8 mouse cellular contexts compared by ENCODE assay signal in the genomic region with DNA sequence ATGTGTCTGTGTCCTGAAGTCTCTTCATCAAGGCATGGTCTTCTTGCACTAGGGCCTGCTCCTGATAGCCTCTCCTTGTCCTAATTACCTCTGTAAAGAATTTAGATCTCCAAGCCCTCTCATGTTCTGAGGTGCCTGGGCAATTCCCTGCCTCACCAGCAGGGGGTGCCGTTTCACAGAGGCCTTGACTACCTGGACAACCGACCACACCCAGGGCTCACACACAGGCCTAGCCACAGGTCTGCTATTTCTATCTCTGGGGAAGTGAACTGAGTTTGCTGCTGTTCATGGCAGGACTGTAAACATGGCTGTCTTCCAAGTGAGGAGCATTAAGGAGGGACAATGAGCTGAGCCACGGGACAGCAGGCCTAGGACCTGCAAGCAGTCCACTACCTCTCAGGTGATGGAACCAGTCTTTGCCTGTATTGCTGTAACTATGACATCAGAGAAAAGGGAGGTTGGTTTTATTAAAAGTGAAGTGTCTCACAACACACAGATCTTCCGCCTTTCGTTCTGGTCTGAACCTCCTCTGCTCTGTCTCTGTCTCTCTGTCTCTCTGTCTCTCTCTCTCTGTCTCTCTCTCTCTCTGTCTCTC. TPM values are rescaled to one million over a fixed set of nuclear protein-coding genes. Genes with fewer than 3 reads are reported as not detected.
A peak's percentile ranks its signal among the peaks of the same experiment; 100 is the strongest.
DNase-seq lines count a peak whose midpoint lies in the region; ATAC-seq and TF ChIP-seq lines count a peak whose summit lies in the region.

No protein-coding gene starts in this region.

- WGBS in midbrain, embryonic 11.5 days: 73% methylated on average over 5 of the region's 5 CpGs
- WGBS in midbrain, embryonic 13.5 days: 69% methylated on average over 5 of the region's 5 CpGs
- 41% methylated on average over 5 of the region's 5 CpGs for WGBS in stomach, embryonic 15.5 days
- WGBS in forebrain, embryonic 10.5 days: 68% methylated on average over 5 of the region's 5 CpGs

- no peaks in the 10 kb centered on the region for H3K27me3 ChIP-seq in midbrain, embryonic 11.5 days (ENCODE audit: control insufficient read depth, insufficient read depth, low read length)
- no peaks in the 10 kb centered on the region for H3K27me3 ChIP-seq in midbrain, embryonic 13.5 days
- H3K27me3 ChIP-seq in Patski: no peaks in the 10 kb centered on the region
- no peaks in the 10 kb centered on the region for H3K27me3 ChIP-seq in stomach, embryonic 15.5 days (replicated peaks)
- peaks cover 15% of the 10 kb centered on the region; the same call in 1 of the 2 replicates for H3K27me3 ChIP-seq in forebrain, embryonic 10.5 days (ENCODE audit: poor library complexity, severe bottlenecking)

- peak; percentile 92 for DNase-seq in midbrain, embryonic 11.5 days (ENCODE audit: low spot score, missing footprints)
- no peak for DNase-seq in Patski (ENCODE audit: low read depth, low spot score)
- peak; percentile 64 to 75 for DNase-seq in lung, adult 18-20 months
- no peak for DNase-seq in forebrain, embryonic 10.5 days (ENCODE audit: extremely low spot score, low spot score)

- H3K9ac ChIP-seq in midbrain, embryonic 11.5 days (ENCODE audit: low read length): no peak overlapping the region
- H3K9ac ChIP-seq in midbrain, embryonic 13.5 days (replicated peaks): no peak overlapping the region
- no peak overlapping the region for H3K9ac ChIP-seq in stomach, embryonic 15.5 days

- H3K4me2 ChIP-seq in midbrain, embryonic 11.5 days: no peak overlapping the region
- no peak overlapping the region for H3K4me2 ChIP-seq in midbrain, embryonic 13.5 days (replicated peaks)
- no peak overlapping the region for H3K4me2 ChIP-seq in stomach, embryonic 15.5 days

- no peaks in the 10 kb centered on the region for H3K9me3 ChIP-seq in midbrain, embryonic 11.5 days (ENCODE audit: control insufficient read depth, low read length)
- H3K9me3 ChIP-seq in midbrain, embryonic 13.5 days: no peaks in the 10 kb centered on the region
- no peaks in the 10 kb centered on the region for H3K9me3 ChIP-seq in stomach, embryonic 15.5 days
- H3K9me3 ChIP-seq in forebrain, embryonic 10.5 days: peaks cover 15% of the 10 kb centered on the region; the same call in 1 of the 2 replicates

- H3K27ac ChIP-seq in midbrain, embryonic 11.5 days (ENCODE audit: low read depth, low read length): no peak overlapping the region
- no peak overlapping the region for H3K27ac ChIP-seq in midbrain, embryonic 13.5 days
- peak overlapping the region; percentile 74 for H3K27ac ChIP-seq in stomach, embryonic 15.5 days
- H3K27ac ChIP-seq in forebrain, embryonic 10.5 days: no peak overlapping the region

- no peak for ATAC-seq in midbrain, embryonic 11.5 days (ENCODE audit: low FRiP score)
- ATAC-seq in midbrain, embryonic 13.5 days: no peak
- no peak for ATAC-seq in Patski
- peak; percentile 72 for ATAC-seq in common myeloid progenitor, adult 5-6 weeks (replicated peaks; ENCODE audit: low read depth, poor library complexity, severe bottlenecking)
- peak; percentile 38 for ATAC-seq in inflammation-experienced regulatory T-cells, adult 6 months
- peak; percentile 24; the same call in 1 of the 2 replicates for ATAC-seq in stomach, embryonic 15.5 days (ENCODE audit: insufficient read depth, low FRiP score, low read depth)

- in situ Hi-C loops in Patski (cut with MboI; ENCODE audit: low pct_unique_long_range_greater_than_20kb): no loop called here

- no peaks in the 10 kb centered on the region for H3K4me1 ChIP-seq in midbrain, embryonic 11.5 days (ENCODE audit: control insufficient read depth, insufficient read depth, low read length)
- no peaks in the 10 kb centered on the region for H3K4me1 ChIP-seq in midbrain, embryonic 13.5 days (replicated peaks)
- no peaks in the 10 kb centered on the region for H3K4me1 ChIP-seq in stomach, embryonic 15.5 days
- H3K4me1 ChIP-seq in forebrain, embryonic 10.5 days: 0 out of 2 replicates have a peak, but pooled peaks cover under 1% of the 10 kb centered on the region

- H3K36me3 ChIP-seq in midbrain, embryonic 11.5 days (ENCODE audit: control insufficient read depth, insufficient read depth, low read length): no peaks in the 10 kb centered on the region
- no peaks in the 10 kb centered on the region for H3K36me3 ChIP-seq in midbrain, embryonic 13.5 days
- H3K36me3 ChIP-seq in stomach, embryonic 15.5 days: no peaks in the 10 kb centered on the region
- no peaks in the 10 kb centered on the region for H3K36me3 ChIP-seq in forebrain, embryonic 10.5 days (replicated peaks)

- POLR2A ChIA-PET in Patski (lab: Charles Lee): interaction anchor here (0.5 kb wide), 1 partner anchor 30 kb away, joined by 3 read pairs; no protein-coding TSS in a partner anchor

- TF ChIP-seq CTCF in Patski (IDR thresholded peaks at IDR 0.05): peak; percentile 92

- CTCF ChIA-PET in Patski (lab: Charles Lee): interaction anchor here (0.8 to 1.7 kb wide), 5 partner anchors 9 to 287 kb away, joined by 3 to 8 read pairs (median 3); no protein-coding TSS in a partner anchor

- H3K4me3 ChIP-seq in midbrain, embryonic 11.5 days (ENCODE audit: low read depth, low read length): no peak overlapping the region
- no peak overlapping the region for H3K4me3 ChIP-seq in midbrain, embryonic 13.5 days (replicated peaks)
- no peak overlapping the region for H3K4me3 ChIP-seq in stomach, embryonic 15.5 days (replicated peaks)
- no peak overlapping the region for H3K4me3 ChIP-seq in forebrain, embryonic 10.5 days

RNA-seq across cellular contexts. Expression of a gene that starts 42.9 kb away (rescaled TPM):
- polyA plus RNA-seq in midbrain, embryonic 11.5 days (2014; fragmentation: Nextera tagmentation; extraction: Ambion mirVana): 13.7 and 16.6 TPM in 2 replicates
- polyA plus RNA-seq in midbrain, embryonic 13.5 days (2015; fragmentation: Nextera tagmentation; extraction: Ambion mirVana): 12.1 and 13.2 TPM in 2 replicates
- polyA plus RNA-seq in Patski (2021): 37.0 TPM
- total RNA-seq in common myeloid progenitor, adult 5-6 weeks (2017): 4.9 and 9.4 TPM in 2 replicates
- 1 to 10 TPM; 2.4 to 4.0 (median 2.7) TPM for polyA plus RNA-seq in inflammation-experienced regulatory T-cells, adult 6 months (2017; shearing (Covaris generic))
- polyA plus RNA-seq in stomach, embryonic 15.5 days (2015; fragmentation: Nextera tagmentation; extraction: Ambion mirVana): 59.2 and 60.1 TPM in 2 replicates
- polyA plus RNA-seq in forebrain, embryonic 10.5 days (2016; fragmentation: Nextera tagmentation; extraction: Ambion mirVana): 14.2 and 16.8 TPM in 2 replicates

Comparison
In these comparisons a context has a peak if more than half of its experiments do, and no peak if none do; other contexts are left out.
1. ATAC-seq: peak in common myeloid progenitor, adult 5-6 weeks (single experiment), inflammation-experienced regulatory T-cells, adult 6 months (single experiment) and stomach, embryonic 15.5 days (single experiment); none in midbrain, embryonic 11.5 days (single experiment), midbrain, embryonic 13.5 days (single experiment) and Patski (single experiment).
2. DNase-seq: peak in midbrain, embryonic 11.5 days (single experiment) and lung, adult 18-20 months (2 of 2); none in Patski (single experiment) and forebrain, embryonic 10.5 days (single experiment).